Mouse (Mus musculus): ENCODE measurements at regions not wholly inside any gene's neighbourhood (a gene's known extent, or its start where the extent isn't known, plus 50 kb on each side); places are given as distances from the start of the nearest gene placed in this dataset.
"Not testable (repeated sequence)": the region's sequence is repeated elsewhere in the genome, so short reads cannot be mapped to it uniquely, and the experiment has no call there.

- DNase-seq: no peak
Observed at GRCm38 (mm10) chr8:42442786-42443185, 698.5 kb downstream of the Triml1 start.

DNA sequence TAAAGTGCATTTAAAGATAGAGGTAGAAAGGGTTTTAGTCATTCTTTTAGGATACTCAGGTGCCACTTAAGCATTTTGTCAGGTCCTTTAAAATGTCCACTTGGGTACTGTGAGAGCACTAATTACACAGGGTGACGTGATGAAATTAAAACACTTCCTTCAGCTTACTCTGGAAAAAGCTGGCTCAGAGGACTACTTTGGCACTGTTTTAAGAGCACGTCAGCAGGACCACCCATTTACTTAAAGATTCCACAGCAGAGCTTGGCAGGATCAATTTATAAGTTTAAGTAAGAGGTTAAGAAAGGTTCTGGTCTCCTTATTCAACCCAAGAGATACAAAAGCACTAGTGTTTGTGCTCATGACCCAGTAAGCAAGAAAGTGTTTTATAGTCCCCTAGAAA lies 738.7 kb downstream of the Triml1 start:
- DNase-seq: no peak

- no peak for DNase-seq
Observed at GRCm38 (mm10) chr8:42396886-42397285, 744.4 kb downstream of the Triml1 start.

DNA sequence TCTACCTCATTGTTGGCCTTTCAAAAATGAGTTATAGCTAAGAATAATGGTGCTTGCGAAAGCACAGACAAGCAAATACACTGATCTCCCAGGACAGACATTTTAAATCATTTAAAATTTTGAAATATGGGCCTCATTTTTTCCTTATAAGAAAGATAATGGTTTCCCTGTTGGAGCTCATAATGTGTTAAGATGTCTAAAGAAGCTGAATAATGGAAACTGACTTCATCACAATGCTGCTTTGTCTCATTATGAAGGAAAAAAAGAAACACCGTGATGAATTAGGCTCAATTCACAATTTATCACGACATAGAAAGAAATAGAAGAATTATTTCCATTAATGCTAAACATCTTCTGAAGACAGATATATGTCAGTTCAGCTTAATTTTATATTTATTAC lies 752.5 kb downstream of the Triml1 start:
- DNase-seq: no peak

GRCm38 (mm10) chr8:42348073-42348603 lies 793.1 kb downstream of the Triml1 start:
- DNase-seq: no peak

DNA sequence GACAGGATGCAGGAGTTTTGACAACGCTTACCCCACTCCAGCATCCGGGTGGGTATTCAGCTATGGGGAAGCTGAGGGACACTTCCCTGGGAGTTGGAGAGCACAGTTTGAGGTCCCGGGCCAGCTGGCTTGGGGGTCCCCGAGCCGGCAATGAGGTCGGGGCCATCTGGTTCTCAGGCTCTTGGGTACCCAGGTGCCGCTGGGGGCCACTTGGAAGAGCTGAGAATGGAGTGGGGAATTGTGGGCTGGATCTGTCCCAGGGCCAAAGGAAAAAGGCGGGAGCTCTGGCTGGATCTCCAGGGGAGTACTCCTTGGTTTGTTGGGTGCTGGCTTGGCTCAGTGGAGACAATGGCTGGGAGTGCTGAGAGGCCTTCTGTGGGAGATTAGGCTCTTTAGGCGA lies 806.6 kb downstream of the Triml1 start:
- no peak for DNase-seq

- peak; percentile 5 for DNase-seq
Observed at GRCm38 (mm10) chr8:42324663-42325062, 816.6 kb downstream of the Triml1 start.

GRCm38 (mm10) chr8:42322862-42323261 lies 818.4 kb downstream of the Triml1 start:
- DNase-seq: no peak

DNA sequence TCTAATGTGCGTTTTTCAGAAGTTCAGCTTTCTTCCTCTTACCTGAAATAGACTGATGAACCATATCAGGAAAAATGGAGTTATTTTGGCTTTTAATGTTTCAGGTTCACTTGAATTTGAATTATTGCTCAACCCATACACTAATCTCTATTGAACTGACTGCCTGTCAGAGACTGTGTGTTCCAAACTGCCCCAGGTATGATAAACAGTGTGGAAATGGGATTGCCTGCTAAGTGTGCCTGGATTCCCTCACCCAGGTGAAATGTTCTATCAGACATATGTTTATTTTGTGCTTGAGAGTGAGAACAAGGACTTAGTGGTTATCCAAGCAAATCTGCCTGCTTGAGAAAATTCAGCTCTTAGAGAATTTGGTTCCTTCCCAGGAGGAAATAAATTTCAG lies 830.2 kb downstream of the Triml1 start:
- DNase-seq: no peak

DNA sequence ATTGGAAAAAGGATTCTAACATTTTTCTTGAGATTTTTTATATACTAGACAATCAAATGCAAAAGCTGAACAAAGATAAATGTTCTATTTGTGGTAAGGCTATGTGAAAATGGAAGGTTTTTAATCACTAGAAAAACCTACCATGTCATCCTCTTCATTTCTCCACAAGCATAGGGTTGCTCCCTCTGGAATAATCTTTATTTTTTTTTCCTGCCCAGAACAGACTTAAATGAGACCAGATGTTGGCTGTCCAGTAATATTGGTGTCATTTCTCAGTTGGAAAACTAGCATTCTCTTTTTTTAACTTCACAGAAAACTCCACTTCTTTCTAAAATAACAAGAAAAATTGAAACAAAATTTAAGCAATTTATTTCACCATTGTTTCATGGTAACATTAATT lies 849.9 kb downstream of the Triml1 start:
- DNase-seq: no peak

DNA sequence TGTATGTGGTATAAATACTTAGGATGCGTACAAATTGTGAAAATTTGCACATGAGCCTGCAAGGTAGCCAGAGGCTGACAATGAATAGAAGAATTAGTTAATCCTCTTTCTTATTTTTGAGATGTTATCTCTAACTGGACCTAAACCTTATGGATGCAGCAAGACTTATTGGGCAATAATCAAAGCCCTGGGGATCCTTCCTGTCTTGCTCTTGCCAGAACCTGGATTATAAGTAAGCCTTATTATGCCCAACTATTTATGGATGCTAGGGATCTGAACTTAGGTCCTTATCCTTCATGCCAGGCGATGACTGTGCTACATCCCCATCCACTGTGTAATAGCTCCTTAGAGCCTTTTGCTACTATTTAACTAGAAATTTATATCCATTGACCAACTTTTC lies 859.3 kb downstream of the Triml1 start:
- no peak for DNase-seq

DNA sequence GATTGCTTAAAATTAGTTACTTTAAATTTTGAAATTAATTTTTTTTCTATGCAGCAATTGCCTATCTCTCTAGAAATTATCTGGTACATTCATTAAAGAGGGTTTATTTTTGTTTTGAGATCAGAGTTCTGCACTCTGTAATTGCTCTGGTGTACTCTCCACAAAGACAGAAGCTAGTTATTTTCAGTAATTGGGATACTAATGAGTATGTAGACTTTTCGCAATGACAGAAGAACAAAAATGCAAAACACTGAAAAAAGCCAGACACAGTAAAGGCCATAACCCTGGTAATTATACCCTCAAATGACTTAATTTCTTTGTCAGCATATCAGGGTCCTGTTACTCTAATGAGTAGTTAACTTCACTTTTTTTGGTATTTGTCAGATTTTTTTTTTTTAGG lies 836.5 kb upstream of the Frg1 start:
- no peak for DNase-seq

DNA sequence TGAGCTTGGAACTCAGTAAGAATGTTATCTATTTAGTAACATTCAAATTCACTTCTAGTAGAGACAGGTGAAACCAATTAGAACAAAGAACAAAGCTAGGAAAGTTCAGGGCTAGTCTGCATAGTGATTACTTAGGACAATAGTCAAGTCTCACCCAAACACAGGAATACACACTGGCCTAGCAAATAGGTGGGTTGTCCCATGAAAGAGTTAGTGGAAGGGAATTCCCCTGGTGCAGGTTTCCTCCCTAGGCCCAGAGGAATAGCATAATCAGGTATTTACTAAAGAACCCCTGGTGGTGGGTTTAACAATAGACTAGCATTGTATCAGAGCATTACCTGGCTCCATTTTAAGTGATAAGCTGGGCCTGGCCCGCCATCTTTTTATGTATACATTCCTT lies 825.4 kb upstream of the Frg1 start:
- not testable (repeated sequence) for DNase-seq

DNA sequence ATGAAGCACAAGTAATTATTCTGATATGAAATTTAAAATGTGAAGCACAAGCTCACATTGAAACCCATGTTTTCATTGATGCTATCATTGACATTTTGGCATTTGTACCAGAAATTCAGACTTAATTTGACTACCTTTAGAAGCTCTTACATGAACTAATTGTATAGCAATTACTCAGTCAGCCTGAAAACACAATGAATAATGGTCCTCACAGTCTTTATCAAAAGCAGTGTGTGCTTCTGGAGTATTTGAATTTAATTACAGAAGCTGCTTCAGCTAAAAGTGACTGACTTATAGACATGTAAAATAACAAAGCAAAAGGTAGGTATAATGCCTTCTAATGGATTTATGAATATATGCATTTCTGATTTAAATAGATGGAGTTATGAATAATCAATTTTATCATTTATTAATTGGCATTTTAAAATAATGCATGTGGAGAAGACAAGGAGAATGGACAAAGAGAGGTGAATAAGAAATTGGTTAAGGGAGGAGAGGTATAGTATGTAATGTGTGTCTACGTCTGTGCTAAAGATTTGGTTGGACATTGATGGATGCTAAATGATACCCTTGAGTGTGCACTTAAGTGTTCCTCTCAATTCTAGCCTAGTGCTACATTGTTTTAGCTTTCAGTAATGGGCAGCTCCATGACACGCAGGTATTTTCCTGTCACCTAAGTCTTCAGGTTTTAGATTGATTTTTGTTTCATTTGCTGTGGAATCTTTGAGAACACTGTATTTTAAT lies 803.2 kb upstream of the Frg1 start:
- no peak for DNase-seq

DNA sequence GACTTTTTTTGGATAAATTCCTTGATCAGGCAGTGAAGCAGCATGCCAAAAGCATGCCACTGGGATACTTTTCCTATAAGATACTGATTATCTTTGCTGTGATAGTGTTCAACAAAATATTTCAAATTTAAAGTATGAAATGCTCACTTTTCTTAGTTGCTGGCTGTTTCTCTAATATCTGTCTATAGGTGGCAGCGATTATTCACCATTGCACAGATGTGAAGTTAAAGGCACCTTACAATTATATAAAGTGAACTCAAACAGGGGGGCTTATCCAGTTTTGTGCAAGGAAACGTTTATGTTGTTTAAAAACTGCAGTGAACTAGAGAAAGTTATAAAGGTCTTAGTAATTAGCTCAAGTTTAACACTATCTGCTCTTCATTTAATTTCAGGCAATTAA lies 794.1 kb upstream of the Frg1 start:
- no peak for DNase-seq

GRCm38 (mm10) chr8:42209989-42210388 lies 793.1 kb upstream of the Frg1 start:
- DNase-seq: no peak

- DNase-seq: no peak
Observed at GRCm38 (mm10) chr8:42197257-42197656, 780.4 kb upstream of the Frg1 start.

DNA sequence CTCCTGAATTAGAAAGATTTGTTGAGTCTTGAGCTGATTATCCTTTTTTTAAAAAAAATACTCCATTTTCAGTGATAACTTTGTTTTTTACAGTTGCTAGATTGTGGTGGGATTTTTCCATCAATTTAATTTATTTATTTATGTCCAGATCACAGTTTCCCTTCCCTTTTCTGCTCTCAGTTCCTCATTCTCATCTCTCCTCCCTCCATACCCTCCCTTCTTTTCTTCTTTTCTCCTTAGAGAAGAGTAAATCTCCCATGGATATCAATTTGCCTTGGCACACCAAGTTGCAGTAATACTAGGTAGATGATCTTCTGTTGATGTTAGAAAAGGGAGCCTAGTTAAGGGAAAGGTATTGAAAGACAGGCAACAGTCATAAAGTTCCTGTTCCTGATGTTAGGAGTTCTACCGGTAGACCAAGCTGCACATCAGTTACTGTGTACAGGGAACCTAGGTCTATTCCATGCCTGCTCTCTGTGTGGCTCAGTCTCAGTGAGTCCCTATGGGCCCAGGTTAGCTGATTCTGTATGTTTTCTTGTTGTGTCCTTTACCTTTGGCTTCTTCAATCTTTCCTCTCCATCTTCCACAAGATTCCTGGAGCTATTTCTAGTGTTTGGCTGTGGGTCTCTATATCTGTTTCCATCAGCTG lies 777.2 kb upstream of the Frg1 start:
- no peak for DNase-seq

GRCm38 (mm10) chr8:42187083-42187482 lies 770.2 kb upstream of the Frg1 start:
- no peak for DNase-seq

DNA sequence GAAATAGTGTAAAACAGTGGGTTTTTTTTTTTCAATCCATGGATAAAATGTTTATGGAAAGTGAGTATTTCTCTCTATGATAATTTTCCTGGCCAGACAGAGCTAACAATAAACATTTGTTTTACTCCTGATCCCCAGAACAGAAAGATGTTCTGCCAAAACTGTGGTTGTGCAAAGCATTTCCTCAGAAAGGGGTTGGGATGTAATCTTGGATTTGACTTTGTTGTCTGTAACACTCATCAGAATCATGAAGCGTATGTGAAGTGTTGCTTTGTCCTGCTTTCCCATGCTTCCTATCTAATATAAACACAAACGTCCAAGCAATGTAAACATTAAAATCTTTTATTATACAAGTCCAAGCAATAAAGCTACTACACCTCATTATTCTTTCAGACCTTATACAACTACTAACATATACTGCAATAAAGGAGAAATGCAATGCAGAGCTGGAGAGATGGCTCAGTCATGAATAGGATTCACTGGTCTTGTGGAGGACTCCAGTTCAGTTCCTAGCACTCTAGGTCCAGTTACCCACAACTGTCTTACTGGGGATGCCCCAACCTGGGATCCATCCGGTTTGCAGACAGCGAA lies 766.5 kb upstream of the Frg1 start:
- DNase-seq: no peak

GRCm38 (mm10) chr8:42162441-42162840 lies 745.6 kb upstream of the Frg1 start:
- no peak for DNase-seq

GRCm38 (mm10) chr8:42157006-42157405 lies 740.1 kb upstream of the Frg1 start:
- DNase-seq: no peak

DNA sequence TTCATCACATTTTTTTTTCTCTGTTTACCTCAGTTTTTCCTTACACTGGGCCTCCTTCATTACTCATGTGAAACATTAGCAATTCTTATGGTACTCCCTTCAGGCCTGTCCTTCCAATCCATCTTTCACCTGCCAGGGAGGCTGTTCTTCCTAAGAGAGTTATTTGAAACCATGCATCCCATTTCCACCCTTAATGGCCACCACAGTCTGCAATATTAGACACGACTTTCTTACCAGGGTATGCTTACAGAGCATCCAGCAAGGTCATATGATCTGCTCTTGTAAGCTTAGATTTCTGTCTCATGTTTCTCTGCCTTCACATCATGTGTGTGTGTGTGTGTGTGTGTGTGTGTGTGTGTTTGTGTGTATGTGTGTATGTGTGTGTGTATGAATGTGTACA lies 739.7 kb upstream of the Frg1 start:
- no peak for DNase-seq

DNA sequence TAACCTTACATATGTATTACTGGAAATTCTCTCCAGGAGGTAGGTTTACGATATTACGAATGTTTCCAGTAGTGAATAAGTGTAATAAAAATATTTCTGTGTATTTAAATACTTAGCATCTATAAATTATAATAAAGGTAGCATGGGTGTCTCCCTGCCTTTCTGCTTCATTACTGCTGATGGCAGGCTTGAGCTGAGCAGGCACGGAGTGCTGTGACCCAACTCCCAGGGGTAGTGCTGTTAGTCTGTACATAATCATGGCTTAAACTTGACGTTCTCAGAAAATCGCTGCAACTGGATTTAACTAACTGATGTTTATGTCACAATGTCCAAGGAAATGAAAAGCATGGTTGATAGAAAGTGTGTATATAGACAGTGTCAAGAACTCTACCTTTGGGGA lies 727.8 kb upstream of the Frg1 start:
- DNase-seq: no peak
